Mouse (Mus musculus): ENCODE measurements at regions not wholly inside any gene's neighbourhood (a gene's known extent, or its start where the extent isn't known, plus 50 kb on each side); places are given as distances from the start of the nearest gene placed in this dataset.

DNA sequence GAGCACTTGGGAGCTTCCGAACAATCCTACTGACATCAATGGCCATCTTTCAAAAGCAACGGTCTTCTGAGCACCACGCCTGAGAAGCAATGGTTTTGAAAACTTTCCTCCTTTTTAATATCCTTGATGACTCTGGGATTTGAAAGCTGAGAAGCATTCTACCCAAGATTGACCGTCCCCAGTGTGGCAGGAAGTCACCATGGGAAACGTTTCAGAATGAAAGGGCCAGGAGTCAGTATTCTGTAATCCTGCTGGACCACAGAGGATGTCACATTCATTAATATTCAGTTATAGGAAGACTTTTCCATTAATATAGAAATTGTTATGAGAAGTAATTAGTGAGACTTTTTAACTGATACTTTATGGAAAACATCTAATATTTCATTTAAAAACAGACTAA lies 190.1 kb upstream of the Ttc29 start:
- H3K9ac ChIP-seq (ENCODE audit: low read depth, low read length, severe bottlenecking): no peak overlapping the region
- H3K4me3 ChIP-seq (replicated peaks; ENCODE audit: low read length): no peak overlapping the region
- DNase-seq (ENCODE audit: low spot score): no peak
- no peaks in the 10 kb centered on the region for H3K36me3 ChIP-seq (ENCODE audit: control insufficient read depth, insufficient read depth, low read length)
- H3K27me3 ChIP-seq (ENCODE audit: control insufficient read depth, insufficient read depth, low read length): no peaks in the 10 kb centered on the region
- no peaks in the 10 kb centered on the region for H3K9me3 ChIP-seq (ENCODE audit: control insufficient read depth, low read length)
- 66% methylated on average over 5 of the region's 5 CpGs for WGBS
- H3K27ac ChIP-seq (replicated peaks; ENCODE audit: low read depth, low read length): no peak overlapping the region; the same call in 1 of the 2 replicates
- no peak overlapping the region for H3K4me2 ChIP-seq (replicated peaks; ENCODE audit: low read depth, low read length, severe bottlenecking)
- ATAC-seq (ENCODE audit: low FRiP score, low read depth): no peak
- no peak for TF ChIP-seq POLR2A (IDR thresholded peaks at IDR 0.05; ENCODE audit: borderline replicate concordance, extremely low read depth, insufficient read depth, insufficient read length)
- peaks cover 16% of the 10 kb centered on the region for H3K4me1 ChIP-seq (ENCODE audit: control insufficient read depth, insufficient read depth, low read length)

DNA sequence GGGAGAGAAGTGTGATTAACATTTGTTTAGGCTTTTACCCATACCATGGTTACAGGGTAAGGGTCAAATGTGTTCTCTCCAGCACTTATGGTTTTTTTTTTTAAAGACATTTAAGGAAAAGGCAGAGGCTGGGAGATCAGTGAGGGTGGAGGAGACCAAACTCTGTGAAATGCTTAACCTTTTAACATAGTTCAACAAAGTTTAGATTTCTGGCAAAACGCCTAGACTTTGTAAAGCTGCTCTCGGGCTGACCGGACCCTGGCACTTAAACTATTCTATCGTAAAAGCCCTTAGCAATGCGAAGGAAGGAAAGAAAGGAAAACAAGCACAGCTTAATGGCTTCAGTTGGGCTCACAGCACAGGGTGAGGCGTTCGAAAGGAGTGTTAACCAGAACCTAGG lies 189.6 kb upstream of the Ttc29 start:
- TF ChIP-seq POLR2A (IDR thresholded peaks at IDR 0.05; ENCODE audit: borderline replicate concordance, extremely low read depth, insufficient read depth, insufficient read length): no peak
- H3K4me1 ChIP-seq (ENCODE audit: control insufficient read depth, insufficient read depth, low read length): peaks cover 16% of the 10 kb centered on the region
- DNase-seq (ENCODE audit: low spot score) (peak; percentile 84), ATAC-seq (ENCODE audit: low FRiP score, low read depth) (peak; percentile 84)
- peak overlapping the region; percentile 59; the same call in 1 of the 2 replicates for H3K27ac ChIP-seq (replicated peaks; ENCODE audit: low read depth, low read length)
- no peaks in the 10 kb centered on the region for H3K36me3 ChIP-seq (ENCODE audit: control insufficient read depth, insufficient read depth, low read length)
- no peaks in the 10 kb centered on the region for H3K27me3 ChIP-seq (ENCODE audit: control insufficient read depth, insufficient read depth, low read length)
- 10% methylated on average over 7 of the region's 7 CpGs for WGBS
- H3K4me2 ChIP-seq (replicated peaks; ENCODE audit: low read depth, low read length, severe bottlenecking): 0 out of 2 replicates have a peak overlapping the region, but pooled peaks have one; percentile 5
- no peak overlapping the region for H3K4me3 ChIP-seq (replicated peaks; ENCODE audit: low read length)
- peak overlapping the region; percentile 21; the same call in 1 of the 2 replicates for H3K9ac ChIP-seq (ENCODE audit: low read depth, low read length, severe bottlenecking)
- H3K9me3 ChIP-seq (ENCODE audit: control insufficient read depth, low read length): no peaks in the 10 kb centered on the region

DNA sequence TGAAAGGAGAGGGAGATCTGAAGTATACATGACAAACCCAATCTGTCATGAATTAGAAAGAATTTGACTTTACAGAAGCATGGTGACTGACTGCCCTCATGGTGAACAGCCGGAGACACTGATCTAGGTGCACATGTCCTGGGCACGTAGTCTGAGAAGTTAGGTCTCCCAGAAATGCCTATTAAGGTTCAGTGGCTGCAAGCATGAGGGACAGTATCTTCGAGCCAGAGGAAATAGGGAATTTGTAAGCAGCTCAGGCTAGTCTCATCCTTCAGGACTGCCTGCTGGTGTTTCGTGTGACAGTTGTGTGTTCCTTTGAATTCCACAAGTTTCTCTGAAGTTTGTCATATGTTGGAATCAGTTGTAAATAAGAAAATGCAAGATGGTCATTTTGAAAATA lies 189.2 kb upstream of the Ttc29 start:
- Histone ChIP-seq H3K27me3 (ENCODE audit: control insufficient read depth, insufficient read depth, low read length) (no peaks in the 10 kb centered on the region), H3K27ac (replicated peaks; ENCODE audit: low read depth, low read length) (peak overlapping the region; percentile 59; the same call in 1 of the 2 replicates), H3K4me1 (ENCODE audit: control insufficient read depth, insufficient read depth, low read length) (peaks cover 17% of the 10 kb centered on the region), H3K4me2 (replicated peaks; ENCODE audit: low read depth, low read length, severe bottlenecking) (0 out of 2 replicates have a peak overlapping the region, but pooled peaks have one; percentile 5), H3K9me3 (ENCODE audit: control insufficient read depth, low read length) (no peaks in the 10 kb centered on the region), H3K4me3 (replicated peaks; ENCODE audit: low read length) (no peak overlapping the region), H3K9ac (ENCODE audit: low read depth, low read length, severe bottlenecking) (peak overlapping the region; percentile 21; the same call in 1 of the 2 replicates), H3K36me3 (ENCODE audit: control insufficient read depth, insufficient read depth, low read length) (no peaks in the 10 kb centered on the region)
- WGBS: 44% methylated on average over 4 of the region's 4 CpGs
- no peak for TF ChIP-seq POLR2A (IDR thresholded peaks at IDR 0.05; ENCODE audit: borderline replicate concordance, extremely low read depth, insufficient read depth, insufficient read length)
- no peak for DNase-seq (ENCODE audit: low spot score)
- peak; percentile 13; the same call in 1 of the 2 replicates for ATAC-seq (ENCODE audit: low FRiP score, low read depth)

DNA sequence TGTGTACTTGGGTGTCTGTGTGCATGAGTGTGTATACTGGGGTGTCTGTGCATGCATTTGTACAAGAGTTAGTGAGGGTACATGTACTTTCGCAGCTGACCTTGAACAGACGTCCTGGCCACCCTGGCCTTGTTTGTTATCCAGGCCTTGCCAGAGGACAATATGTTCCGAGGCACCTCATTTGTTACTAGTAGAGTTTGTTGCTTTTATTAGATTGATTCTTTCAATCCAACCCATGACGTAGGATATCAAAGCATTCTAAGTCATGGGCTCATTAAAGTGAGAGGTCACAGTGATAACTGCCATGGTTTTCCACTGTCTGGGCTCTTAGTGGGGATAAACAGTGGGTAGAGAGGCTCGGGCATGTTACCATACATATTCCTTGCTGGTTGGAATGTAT lies 188.1 kb upstream of the Ttc29 start:
- Histone ChIP-seq H3K9ac (ENCODE audit: low read depth, low read length, severe bottlenecking) (no peak overlapping the region), H3K4me3 (replicated peaks; ENCODE audit: low read length) (no peak overlapping the region), H3K4me1 (ENCODE audit: control insufficient read depth, insufficient read depth, low read length) (peaks cover 19% of the 10 kb centered on the region), H3K27ac (replicated peaks; ENCODE audit: low read depth, low read length) (no peak overlapping the region), H3K9me3 (ENCODE audit: control insufficient read depth, low read length) (no peaks in the 10 kb centered on the region), H3K27me3 (ENCODE audit: control insufficient read depth, insufficient read depth, low read length) (no peaks in the 10 kb centered on the region), H3K36me3 (ENCODE audit: control insufficient read depth, insufficient read depth, low read length) (no peaks in the 10 kb centered on the region), H3K4me2 (replicated peaks; ENCODE audit: low read depth, low read length, severe bottlenecking) (no peak overlapping the region)
- 70% methylated on average over 5 of the region's 5 CpGs for WGBS
- no peak for ATAC-seq (ENCODE audit: low FRiP score, low read depth)
- TF ChIP-seq POLR2A (IDR thresholded peaks at IDR 0.05; ENCODE audit: borderline replicate concordance, extremely low read depth, insufficient read depth, insufficient read length): no peak
- no peak for DNase-seq (ENCODE audit: low spot score)

DNA sequence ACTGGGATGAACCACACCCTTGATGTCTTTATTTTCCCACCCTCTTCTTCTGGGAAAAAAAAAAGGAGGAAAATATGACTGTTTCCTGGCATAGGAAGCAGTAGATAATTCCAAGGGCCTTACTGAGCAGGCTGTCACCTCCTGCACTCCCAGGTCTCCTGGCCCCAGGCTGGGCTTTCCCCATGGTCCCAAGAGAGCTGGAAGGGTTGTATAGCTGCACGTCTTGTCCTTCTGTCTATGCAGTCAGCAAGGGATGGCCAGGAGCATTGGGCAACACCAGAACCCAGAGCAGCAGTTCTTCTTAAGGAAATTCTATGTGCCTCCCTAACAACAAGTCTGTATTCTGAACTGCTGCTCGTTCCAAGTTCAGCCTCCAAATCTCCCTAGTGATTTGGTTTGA lies 185.7 kb upstream of the Ttc29 start:
- no peaks in the 10 kb centered on the region for H3K27me3 ChIP-seq (ENCODE audit: control insufficient read depth, insufficient read depth, low read length)
- H3K9me3 ChIP-seq (ENCODE audit: control insufficient read depth, low read length): no peaks in the 10 kb centered on the region
- H3K36me3 ChIP-seq (ENCODE audit: control insufficient read depth, insufficient read depth, low read length): no peaks in the 10 kb centered on the region
- H3K4me3 ChIP-seq (replicated peaks; ENCODE audit: low read length): no peak overlapping the region
- no peak overlapping the region for H3K27ac ChIP-seq (replicated peaks; ENCODE audit: low read depth, low read length)
- ATAC-seq (ENCODE audit: low FRiP score, low read depth) (no peak), DNase-seq (ENCODE audit: low spot score) (no peak)
- no peak overlapping the region for H3K9ac ChIP-seq (ENCODE audit: low read depth, low read length, severe bottlenecking)
- 78% methylated on average over 2 of the region's 2 CpGs for WGBS
- no peak for TF ChIP-seq POLR2A (IDR thresholded peaks at IDR 0.05; ENCODE audit: borderline replicate concordance, extremely low read depth, insufficient read depth, insufficient read length)
- no peak overlapping the region for H3K4me2 ChIP-seq (replicated peaks; ENCODE audit: low read depth, low read length, severe bottlenecking)
- H3K4me1 ChIP-seq (ENCODE audit: control insufficient read depth, insufficient read depth, low read length): peaks cover 22% of the 10 kb centered on the region

DNA sequence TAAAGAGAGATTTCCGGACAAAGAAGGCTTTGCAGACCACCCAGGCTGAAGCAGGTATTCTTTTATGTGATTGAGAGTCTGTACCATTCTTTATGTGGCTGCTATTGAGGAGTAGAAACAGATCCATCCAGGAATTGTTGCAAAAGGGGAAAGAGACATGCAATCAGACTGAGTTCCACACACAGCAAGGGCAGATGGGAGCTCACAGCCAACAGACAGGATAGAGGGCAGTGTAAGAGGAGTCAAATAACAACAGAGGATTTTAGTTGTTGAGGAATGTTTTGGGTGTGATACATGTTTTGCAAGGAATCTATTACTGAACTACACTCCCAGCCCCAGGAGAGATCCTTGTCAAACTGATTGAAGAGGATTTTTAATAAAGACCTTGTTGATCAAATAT lies 184.2 kb upstream of the Ttc29 start:
- ATAC-seq (ENCODE audit: low FRiP score, low read depth): no peak
- Histone ChIP-seq H3K9ac (ENCODE audit: low read depth, low read length, severe bottlenecking) (no peak overlapping the region), H3K9me3 (ENCODE audit: control insufficient read depth, low read length) (no peaks in the 10 kb centered on the region), H3K27me3 (ENCODE audit: control insufficient read depth, insufficient read depth, low read length) (no peaks in the 10 kb centered on the region), H3K27ac (replicated peaks; ENCODE audit: low read depth, low read length) (no peak overlapping the region), H3K4me1 (ENCODE audit: control insufficient read depth, insufficient read depth, low read length) (peaks cover 12% of the 10 kb centered on the region), H3K4me3 (replicated peaks; ENCODE audit: low read length) (no peak overlapping the region), H3K4me2 (replicated peaks; ENCODE audit: low read depth, low read length, severe bottlenecking) (no peak overlapping the region), H3K36me3 (ENCODE audit: control insufficient read depth, insufficient read depth, low read length) (no peaks in the 10 kb centered on the region)
- 53% methylated on average over 1 of the region's 1 CpGs for WGBS
- TF ChIP-seq POLR2A (IDR thresholded peaks at IDR 0.05; ENCODE audit: borderline replicate concordance, extremely low read depth, insufficient read depth, insufficient read length): no peak
- DNase-seq (ENCODE audit: low spot score): no peak

Data from limb, embryonic 14.5 days (tissue).